Mouse (Mus musculus): ENCODE measurements around the gene Prl2b1. TPM values are rescaled to one million over a fixed set of nuclear protein-coding genes. Genes with fewer than 3 reads are reported as not detected.

The Prl2b1 gene
- not detected in 2 replicates for polyA plus RNA-seq (2012; ENCODE audit: insufficient read depth, insufficient read length, low replicate concordance, missing spikeins)

DNA sequence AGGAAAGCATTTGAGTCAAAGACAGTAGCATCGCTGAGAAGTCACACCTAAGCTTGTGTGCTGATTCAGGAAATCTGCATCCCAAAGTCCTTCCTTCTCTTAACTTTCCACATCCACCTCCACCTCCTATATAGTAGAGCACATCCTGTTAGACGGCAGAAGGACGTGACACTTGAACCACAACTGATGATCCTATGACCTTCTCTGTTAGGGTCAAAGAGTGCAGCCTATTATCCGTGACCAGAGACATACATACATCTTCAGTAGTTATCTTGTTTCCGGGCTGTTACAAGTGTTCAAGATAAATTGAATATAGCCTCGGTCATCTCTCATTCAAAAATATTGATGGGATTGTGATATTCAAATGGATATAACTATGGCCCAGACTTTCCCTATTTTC is at the start of gene Prl2b1:
Gene Prl2b1 (minus strand): TSS at position 101 of the 400 bp plus-strand sequence.
- Histone ChIP-seq H3K4me1 (ENCODE audit: control insufficient read depth, insufficient read depth, low read length) (no peaks in the 10 kb centered on the region), H3K4me3 (ENCODE audit: insufficient read depth, low read depth, low read length) (no peak within 1 kb of the TSS), H3K27ac (ENCODE audit: insufficient read depth, low read depth, low read length) (no peak within 1 kb of the TSS)
- 90% methylated on average over 6 of the region's 6 CpGs for WGBS
- TF ChIP-seq POLR2A (IDR thresholded peaks at IDR 0.05; ENCODE audit: insufficient read depth, low read depth, low read length) (no peak), CTCF (IDR thresholded peaks at IDR 0.05; ENCODE audit: insufficient read depth, low read depth, low read length) (no peak)

- Histone ChIP-seq H3K27ac (ENCODE audit: insufficient read depth, low read depth, low read length) (no peak within 1 kb of the TSS), H3K4me3 (ENCODE audit: insufficient read depth, low read depth, low read length) (no peak within 1 kb of the TSS), H3K4me1 (ENCODE audit: control insufficient read depth, insufficient read depth, low read length) (no peaks in the 10 kb centered on the region)
- 87% methylated on average over 3 of the region's 3 CpGs for WGBS
- no peak for TF ChIP-seq POLR2A (IDR thresholded peaks at IDR 0.05; ENCODE audit: insufficient read depth, low read depth, low read length)
- TF ChIP-seq CTCF (IDR thresholded peaks at IDR 0.05; ENCODE audit: insufficient read depth, low read depth, low read length) = no peak
Observed at GRCm38 (mm10) chr13:27438588-27438987, 47.9 kb upstream of the Prl2b1 start, which contains the start of gene Prl8a6. Gene Prl8a6 (minus strand): TSS chr13:27438688.

GRCm38 (mm10) chr13:27433159-27433558 is 42.5 kb upstream of the Prl2b1 start:
- Histone ChIP-seq H3K4me3 (ENCODE audit: insufficient read depth, low read depth, low read length) (no peak overlapping the region), H3K27ac (ENCODE audit: insufficient read depth, low read depth, low read length) (no peak overlapping the region), H3K4me1 (ENCODE audit: control insufficient read depth, insufficient read depth, low read length) (no peaks in the 10 kb centered on the region)
- TF ChIP-seq POLR2A (IDR thresholded peaks at IDR 0.05; ENCODE audit: insufficient read depth, low read depth, low read length) = no peak
- no peak for TF ChIP-seq CTCF (IDR thresholded peaks at IDR 0.05; ENCODE audit: insufficient read depth, low read depth, low read length)
- WGBS = 92% methylated on average over 1 of the region's 1 CpGs

DNA sequence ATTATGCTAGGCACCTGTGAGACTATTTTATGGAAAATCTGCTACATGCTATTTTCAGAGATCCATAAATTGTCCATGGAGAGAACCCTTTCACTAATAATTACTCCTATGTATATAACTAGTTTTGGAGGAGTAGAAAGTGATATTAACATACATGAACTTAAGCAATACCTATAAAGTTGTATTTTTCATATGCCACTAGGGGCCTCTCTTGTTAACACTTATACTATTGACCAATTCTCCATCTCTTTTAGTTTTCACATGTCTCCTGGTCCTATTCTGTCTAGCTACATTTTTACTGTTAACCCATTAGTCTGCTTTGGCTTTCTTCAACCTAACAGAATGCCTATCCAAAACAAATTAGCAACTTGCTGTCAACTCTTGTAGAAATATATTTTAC is 23.0 kb upstream of the Prl2b1 start:
- Histone ChIP-seq H3K4me3 (ENCODE audit: insufficient read depth, low read depth, low read length) (no peak overlapping the region), H3K4me1 (ENCODE audit: control insufficient read depth, insufficient read depth, low read length) (no peaks in the 10 kb centered on the region), H3K27ac (ENCODE audit: insufficient read depth, low read depth, low read length) (no peak overlapping the region)
- TF ChIP-seq POLR2A (IDR thresholded peaks at IDR 0.05; ENCODE audit: insufficient read depth, low read depth, low read length) = no peak
- TF ChIP-seq CTCF (IDR thresholded peaks at IDR 0.05; ENCODE audit: insufficient read depth, low read depth, low read length) = no peak

GRCm38 (mm10) chr13:27399061-27399724 is 8.5 kb upstream of the Prl2b1 start:
- no peak overlapping the region for H3K27ac ChIP-seq (ENCODE audit: insufficient read depth, low read depth, low read length)
- TF ChIP-seq CTCF (IDR thresholded peaks at IDR 0.05; ENCODE audit: insufficient read depth, low read depth, low read length) = no peak
- no peak for TF ChIP-seq POLR2A (IDR thresholded peaks at IDR 0.05; ENCODE audit: insufficient read depth, low read depth, low read length)
- H3K4me3 ChIP-seq (ENCODE audit: insufficient read depth, low read depth, low read length) = no peak overlapping the region
- WGBS = 82% methylated on average over 7 of the region's 7 CpGs
- H3K4me1 ChIP-seq (ENCODE audit: control insufficient read depth, insufficient read depth, low read length) = no peaks in the 10 kb centered on the region

GRCm38 (mm10) chr13:27345373-27345772 is 45.3 kb downstream of the Prl2b1 start, which contains the start of gene Prl8a2:
Gene Prl8a2 (plus strand): TSS chr13:27345673.
- Histone ChIP-seq H3K27ac (ENCODE audit: insufficient read depth, low read depth, low read length) (no peak within 1 kb of the TSS), H3K4me1 (ENCODE audit: control insufficient read depth, insufficient read depth, low read length) (no peaks in the 10 kb centered on the region), H3K4me3 (ENCODE audit: insufficient read depth, low read depth, low read length) (no peak within 1 kb of the TSS)
- WGBS = 88% methylated on average over 2 of the region's 2 CpGs
- no peak for TF ChIP-seq POLR2A (IDR thresholded peaks at IDR 0.05; ENCODE audit: insufficient read depth, low read depth, low read length)
- TF ChIP-seq CTCF (IDR thresholded peaks at IDR 0.05; ENCODE audit: insufficient read depth, low read depth, low read length) = no peak

DNA sequence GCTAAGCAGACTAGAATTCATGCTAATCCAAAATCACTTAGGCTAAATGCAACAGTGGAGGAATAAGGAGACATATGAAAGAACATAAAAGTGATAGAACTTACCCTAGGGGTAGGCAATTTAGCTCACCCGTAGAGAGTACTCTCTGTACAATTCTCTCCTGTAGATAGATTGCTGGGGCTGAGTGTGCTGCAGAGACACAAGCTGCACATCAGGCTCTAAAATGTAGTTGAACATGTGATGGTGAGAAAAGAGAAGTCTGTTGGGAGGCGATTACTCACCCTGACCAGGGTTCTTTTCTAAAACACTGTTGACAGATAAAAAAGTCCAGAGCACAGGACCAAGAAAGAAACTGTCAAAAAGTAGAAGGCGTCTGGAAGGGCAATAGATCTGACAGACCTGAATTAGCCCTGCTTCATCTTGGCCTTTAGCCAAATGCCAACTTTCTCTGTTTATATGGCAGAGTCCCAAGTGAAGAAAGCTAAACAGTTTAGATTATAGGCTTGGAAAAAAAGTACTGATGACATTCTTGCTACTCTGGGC is 47.8 kb downstream of the Prl2b1 start:
- Histone ChIP-seq H3K4me1 (ENCODE audit: control insufficient read depth, insufficient read depth, low read length) (no peaks in the 10 kb centered on the region), H3K4me3 (ENCODE audit: insufficient read depth, low read depth, low read length) (no peak overlapping the region), H3K27ac (ENCODE audit: insufficient read depth, low read depth, low read length) (no peak overlapping the region)
- WGBS = 52% methylated on average over 3 of the region's 3 CpGs
- TF ChIP-seq POLR2A (IDR thresholded peaks at IDR 0.05; ENCODE audit: insufficient read depth, low read depth, low read length) (no peak), CTCF (IDR thresholded peaks at IDR 0.05; ENCODE audit: insufficient read depth, low read depth, low read length) (no peak)

GRCm38 (mm10) chr13:27334989-27335388 is 55.7 kb downstream of the Prl2b1 start:
- H3K27ac ChIP-seq (ENCODE audit: insufficient read depth, low read depth, low read length) = no peak overlapping the region
- no peaks in the 10 kb centered on the region for H3K4me1 ChIP-seq (ENCODE audit: control insufficient read depth, insufficient read depth, low read length)
- H3K4me3 ChIP-seq (ENCODE audit: insufficient read depth, low read depth, low read length) = no peak overlapping the region
- WGBS = 78% methylated on average over 1 of the region's 1 CpGs
- TF ChIP-seq POLR2A (IDR thresholded peaks at IDR 0.05; ENCODE audit: insufficient read depth, low read depth, low read length) (no peak), CTCF (IDR thresholded peaks at IDR 0.05; ENCODE audit: insufficient read depth, low read depth, low read length) (no peak)

Other genes with a start within 250 kb of the Prl2b1 start
- not detected in 2 replicates for gene Prl3d3, start 234.1 kb downstream of the Prl2b1 start, polyA plus RNA-seq (2012; ENCODE audit: insufficient read depth, insufficient read length, low replicate concordance, missing spikeins)
- gene Prl3c1, start 194.2 kb downstream of the Prl2b1 start, polyA plus RNA-seq (2012; ENCODE audit: insufficient read depth, insufficient read length, low replicate concordance, missing spikeins) = not detected in 2 replicates
- not detected in 2 replicates for gene Prl3b1, start 149.0 kb downstream of the Prl2b1 start, polyA plus RNA-seq (2012; ENCODE audit: insufficient read depth, insufficient read length, low replicate concordance, missing spikeins)
- not detected in 2 replicates for gene Prl3a1, start 131.4 kb downstream of the Prl2b1 start, polyA plus RNA-seq (2012; ENCODE audit: insufficient read depth, insufficient read length, low replicate concordance, missing spikeins)
- not detected in 2 replicates for gene Prl6a1, start 78.2 kb downstream of the Prl2b1 start, polyA plus RNA-seq (2012; ENCODE audit: insufficient read depth, insufficient read length, low replicate concordance, missing spikeins)
- gene Prl8a2, start 45.2 kb downstream of the Prl2b1 start, polyA plus RNA-seq (2012; ENCODE audit: insufficient read depth, insufficient read length, low replicate concordance, missing spikeins) = not detected in 2 replicates
- gene Prl8a6, start 47.8 kb upstream of the Prl2b1 start, polyA plus RNA-seq (2012; ENCODE audit: insufficient read depth, insufficient read length, low replicate concordance, missing spikeins) = not detected in 2 replicates
- gene Prl8a8, start 122.4 kb upstream of the Prl2b1 start, polyA plus RNA-seq (2012; ENCODE audit: insufficient read depth, insufficient read length, low replicate concordance, missing spikeins) = not detected in 2 replicates
- not detected in 2 replicates for gene Prl8a9, start 173.8 kb upstream of the Prl2b1 start, polyA plus RNA-seq (2012; ENCODE audit: insufficient read depth, insufficient read length, low replicate concordance, missing spikeins)
- gene Prl8a1, start 191.3 kb upstream of the Prl2b1 start, polyA plus RNA-seq (2012; ENCODE audit: insufficient read depth, insufficient read length, low replicate concordance, missing spikeins) = not detected in 2 replicates
- gene Prl7b1, start 219.7 kb upstream of the Prl2b1 start, polyA plus RNA-seq (2012; ENCODE audit: insufficient read depth, insufficient read length, low replicate concordance, missing spikeins) = not detected in 2 replicates